Mouse (Mus musculus): ENCODE results near the gene Slc19a1. TPM values are rescaled to one million over a fixed set of nuclear protein-coding genes. Genes with fewer than 3 reads are reported as not detected.
A peak's percentile ranks its signal among the peaks of the same experiment; 100 is the strongest.

Slc19a1 gene
- 45.1 and 49.6 TPM in 2 replicates for polyA plus RNA-seq (2015; fragmentation: Nextera tagmentation; extraction: Ambion mirVana)

GRCm38 (mm10) chr10:77031768-77032375, at the start of gene Slc19a1:
Gene Slc19a1, plus strand, starts transcription at chr10:77032241.
- Histone ChIP-seq H3K27ac (ENCODE audit: low read depth, low read length) (peak within 1 kb of the TSS; percentile 74), H3K27me3 (replicated peaks; ENCODE audit: control insufficient read depth, insufficient read depth, low read length) (no peaks in the 10 kb centered on the region), H3K9me3 (ENCODE audit: control insufficient read depth, low read length) (no peaks in the 10 kb centered on the region), H3K4me1 (ENCODE audit: control insufficient read depth, insufficient read depth, low read depth, low read length) (peaks cover 13% of the 10 kb centered on the region), H3K9ac (ENCODE audit: low read depth, low read length) (peak within 1 kb of the TSS; percentile 65), H3K4me3 (ENCODE audit: low read length) (peak within 1 kb of the TSS; percentile 66), H3K4me2 (ENCODE audit: low read length) (peak within 1 kb of the TSS; percentile 84), H3K36me3 (ENCODE audit: control insufficient read depth, insufficient read depth, low read length) (no peaks in the 10 kb centered on the region)
- peak; percentile 3 for ATAC-seq
- 39% methylated on average over 13 of the region's 13 CpGs for WGBS

GRCm38 (mm10) chr10:76988586-76988985, 43.5 kb upstream of the Slc19a1 start:
- WGBS, result 95% methylated on average over 5 of the region's 5 CpGs
- no peak for ATAC-seq
- H3K27me3 ChIP-seq (replicated peaks; ENCODE audit: control insufficient read depth, insufficient read depth, low read length), result no peaks in the 10 kb centered on the region

GRCm38 (mm10) chr10:76992456-76992855, 39.6 kb upstream of the Slc19a1 start:
- no peak overlapping the region for H3K27ac ChIP-seq (ENCODE audit: low read depth, low read length)
- H3K36me3 ChIP-seq (ENCODE audit: control insufficient read depth, insufficient read depth, low read length), result no peaks in the 10 kb centered on the region
- no peak overlapping the region for H3K4me2 ChIP-seq (ENCODE audit: low read length)
- H3K9me3 ChIP-seq (ENCODE audit: control insufficient read depth, low read length), result peaks cover 4% of the 10 kb centered on the region; the same call in 1 of the 2 replicates
- WGBS, result 70% methylated on average over 3 of the region's 3 CpGs
- no peak overlapping the region for H3K4me3 ChIP-seq (ENCODE audit: low read length)
- H3K27me3 ChIP-seq (replicated peaks; ENCODE audit: control insufficient read depth, insufficient read depth, low read length), result no peaks in the 10 kb centered on the region
- no peak for ATAC-seq
- H3K9ac ChIP-seq (ENCODE audit: low read depth, low read length), result no peak overlapping the region
- H3K4me1 ChIP-seq (ENCODE audit: control insufficient read depth, insufficient read depth, low read depth, low read length), result no peaks in the 10 kb centered on the region

More at GRCm38 (mm10) chr10:76988586-76988985, 43.5 kb upstream of the Slc19a1 start:
- Histone ChIP-seq H3K4me3 (ENCODE audit: low read length) (no peak overlapping the region), H3K9me3 (ENCODE audit: control insufficient read depth, low read length) (no peaks in the 10 kb centered on the region), H3K27ac (ENCODE audit: low read depth, low read length) (no peak overlapping the region), H3K36me3 (ENCODE audit: control insufficient read depth, insufficient read depth, low read length) (no peaks in the 10 kb centered on the region), H3K9ac (ENCODE audit: low read depth, low read length) (no peak overlapping the region), H3K4me1 (ENCODE audit: control insufficient read depth, insufficient read depth, low read depth, low read length) (no peaks in the 10 kb centered on the region), H3K4me2 (ENCODE audit: low read length) (no peak overlapping the region)

- 71% methylated on average over 17 of the region's 17 CpGs for WGBS
- H3K36me3 ChIP-seq (ENCODE audit: control insufficient read depth, insufficient read depth, low read length), result no peaks in the 10 kb centered on the region
- no peak overlapping the region for H3K4me3 ChIP-seq (ENCODE audit: low read length)
- H3K27me3 ChIP-seq (replicated peaks; ENCODE audit: control insufficient read depth, insufficient read depth, low read length), result no peaks in the 10 kb centered on the region
- no peak overlapping the region for H3K9ac ChIP-seq (ENCODE audit: low read depth, low read length)
- peaks cover 3% of the 10 kb centered on the region; the same call in 1 of the 2 replicates for H3K4me1 ChIP-seq (ENCODE audit: control insufficient read depth, insufficient read depth, low read depth, low read length)
- no peak overlapping the region; the same call in 1 of the 2 replicates for H3K4me2 ChIP-seq (ENCODE audit: low read length)
- no peak for ATAC-seq
- peaks cover 4% of the 10 kb centered on the region for H3K9me3 ChIP-seq (ENCODE audit: control insufficient read depth, low read length)
- H3K27ac ChIP-seq (ENCODE audit: low read depth, low read length), result no peak overlapping the region
Measured at GRCm38 (mm10) chr10:76997759-76998513, 34.1 kb upstream of the Slc19a1 start.

GRCm38 (mm10) chr10:77004936-77005335, 27.1 kb upstream of the Slc19a1 start:
- Histone ChIP-seq H3K9me3 (ENCODE audit: control insufficient read depth, low read length) (no peaks in the 10 kb centered on the region; the same call in 1 of the 2 replicates), H3K4me2 (ENCODE audit: low read length) (no peak overlapping the region), H3K9ac (ENCODE audit: low read depth, low read length) (no peak overlapping the region), H3K4me1 (ENCODE audit: control insufficient read depth, insufficient read depth, low read depth, low read length) (peaks cover 15% of the 10 kb centered on the region), H3K27ac (ENCODE audit: low read depth, low read length) (no peak overlapping the region), H3K4me3 (ENCODE audit: low read length) (no peak overlapping the region), H3K36me3 (ENCODE audit: control insufficient read depth, insufficient read depth, low read length) (no peaks in the 10 kb centered on the region), H3K27me3 (replicated peaks; ENCODE audit: control insufficient read depth, insufficient read depth, low read length) (no peaks in the 10 kb centered on the region)
- ATAC-seq, result peak; percentile 15; the same call in 1 of the 2 replicates
- 40% methylated on average over 7 of the region's 7 CpGs for WGBS

GRCm38 (mm10) chr10:77007433-77008108, 24.5 kb upstream of the Slc19a1 start:
- peaks cover 15% of the 10 kb centered on the region for H3K4me1 ChIP-seq (ENCODE audit: control insufficient read depth, insufficient read depth, low read depth, low read length)
- H3K4me3 ChIP-seq (ENCODE audit: low read length), result no peak overlapping the region
- peak overlapping the region; percentile 41; the same call in 1 of the 2 replicates for H3K9ac ChIP-seq (ENCODE audit: low read depth, low read length)
- H3K4me2 ChIP-seq (ENCODE audit: low read length), result no peak overlapping the region
- H3K9me3 ChIP-seq (ENCODE audit: control insufficient read depth, low read length), result no peaks in the 10 kb centered on the region
- no peaks in the 10 kb centered on the region for H3K36me3 ChIP-seq (ENCODE audit: control insufficient read depth, insufficient read depth, low read length)
- H3K27me3 ChIP-seq (replicated peaks; ENCODE audit: control insufficient read depth, insufficient read depth, low read length), result no peaks in the 10 kb centered on the region
- peak; percentile 32; the same call in 1 of the 2 replicates for ATAC-seq
- H3K27ac ChIP-seq (ENCODE audit: low read depth, low read length), result peak overlapping the region; percentile 68
- WGBS, result 30% methylated on average over 8 of the region's 8 CpGs

- Histone ChIP-seq H3K27ac (ENCODE audit: low read depth, low read length) (peak overlapping the region; percentile 68), H3K4me3 (ENCODE audit: low read length) (no peak overlapping the region), H3K9me3 (ENCODE audit: control insufficient read depth, low read length) (no peaks in the 10 kb centered on the region), H3K27me3 (replicated peaks; ENCODE audit: control insufficient read depth, insufficient read depth, low read length) (no peaks in the 10 kb centered on the region), H3K9ac (ENCODE audit: low read depth, low read length) (peak overlapping the region; percentile 41; the same call in 1 of the 2 replicates), H3K36me3 (ENCODE audit: control insufficient read depth, insufficient read depth, low read length) (no peaks in the 10 kb centered on the region), H3K4me2 (ENCODE audit: low read length) (no peak overlapping the region; the same call in 1 of the 2 replicates), H3K4me1 (ENCODE audit: control insufficient read depth, insufficient read depth, low read depth, low read length) (peaks cover 15% of the 10 kb centered on the region)
- WGBS, result 12% methylated on average over 9 of the region's 9 CpGs
- peak; percentile 87 for ATAC-seq
Measured at GRCm38 (mm10) chr10:77008109-77008561, 23.9 kb upstream of the Slc19a1 start.

- H3K4me2 ChIP-seq (ENCODE audit: low read length), result no peak overlapping the region
- H3K4me1 ChIP-seq (ENCODE audit: control insufficient read depth, insufficient read depth, low read depth, low read length), result peaks cover 15% of the 10 kb centered on the region
- no peaks in the 10 kb centered on the region for H3K9me3 ChIP-seq (ENCODE audit: control insufficient read depth, low read length)
- no peaks in the 10 kb centered on the region for H3K36me3 ChIP-seq (ENCODE audit: control insufficient read depth, insufficient read depth, low read length)
- WGBS, result 86% methylated on average over 3 of the region's 3 CpGs
- H3K27me3 ChIP-seq (replicated peaks; ENCODE audit: control insufficient read depth, insufficient read depth, low read length), result no peaks in the 10 kb centered on the region
- no peak overlapping the region for H3K4me3 ChIP-seq (ENCODE audit: low read length)
- ATAC-seq, result no peak
- H3K9ac ChIP-seq (ENCODE audit: low read depth, low read length), result no peak overlapping the region
- H3K27ac ChIP-seq (ENCODE audit: low read depth, low read length), result peak overlapping the region; percentile 52
Measured at GRCm38 (mm10) chr10:77008698-77009097, 23.3 kb upstream of the Slc19a1 start.

GRCm38 (mm10) chr10:77011681-77012080, 20.4 kb upstream of the Slc19a1 start:
- no peak for ATAC-seq

More at GRCm38 (mm10) chr10:77011681-77012080, 20.4 kb upstream of the Slc19a1 start:
- Histone ChIP-seq H3K27ac (ENCODE audit: low read depth, low read length) (no peak overlapping the region), H3K9me3 (ENCODE audit: control insufficient read depth, low read length) (no peaks in the 10 kb centered on the region), H3K4me2 (ENCODE audit: low read length) (no peak overlapping the region), H3K36me3 (ENCODE audit: control insufficient read depth, insufficient read depth, low read length) (no peaks in the 10 kb centered on the region), H3K4me1 (ENCODE audit: control insufficient read depth, insufficient read depth, low read depth, low read length) (peaks cover 11% of the 10 kb centered on the region), H3K27me3 (replicated peaks; ENCODE audit: control insufficient read depth, insufficient read depth, low read length) (no peaks in the 10 kb centered on the region), H3K4me3 (ENCODE audit: low read length) (no peak overlapping the region), H3K9ac (ENCODE audit: low read depth, low read length) (no peak overlapping the region)
- 88% methylated on average over 4 of the region's 4 CpGs for WGBS

Measured in hindbrain, embryonic 16.5 days (tissue).